Comparison of ENCODE assay signal across 12 mouse cellular contexts in genomic region chr11:34315383-34315782, GRCm38 (mm10). TPM values are rescaled to one million over a fixed set of nuclear protein-coding genes. Genes with fewer than 3 reads are reported as not detected.
DNase-seq lines count a peak whose midpoint lies in the region; ATAC-seq lines count a peak whose summit lies in the region.
"Had no signal": no experiment of that assay in that cellular context is flagged by ENCODE, and none has a peak within 500 bp of the region (broad histone marks: within the 10 kb centered on the region; RNA-seq: fewer than 3 reads in every experiment).

No protein-coding gene starts in this region.

- no peaks in the 10 kb centered on the region for H3K27me3 ChIP-seq in forebrain, embryonic 14.5 days (replicated peaks; ENCODE audit: control insufficient read depth, insufficient read depth, low read length)
- peaks cover 78% of the 10 kb centered on the region for H3K27me3 ChIP-seq in midbrain, embryonic 10.5 days (ENCODE audit: low read depth, poor library complexity, severe bottlenecking)
- H3K27me3 ChIP-seq in liver, embryonic 12.5 days (replicated peaks) = no peaks in the 10 kb centered on the region

- ATAC-seq in forebrain, embryonic 14.5 days = no peak
- ATAC-seq in liver, embryonic 12.5 days = no peak
- ATAC-seq: Patski had no signal

- no peak overlapping the region; the same call in 1 of the 2 replicates for H3K9ac ChIP-seq in forebrain, embryonic 14.5 days (ENCODE audit: low read length)
- H3K9ac ChIP-seq in liver, embryonic 12.5 days = no peak overlapping the region

- WGBS in forebrain, embryonic 14.5 days = 5% methylated on average over 5 of the region's 5 CpGs
- WGBS in midbrain, embryonic 10.5 days = 12% methylated on average over 5 of the region's 5 CpGs
- 48% methylated on average over 5 of the region's 5 CpGs for WGBS in liver, embryonic 12.5 days (ENCODE audit: insufficient replicate concordance)

- H3K9me3 ChIP-seq in forebrain, embryonic 14.5 days (replicated peaks; ENCODE audit: control insufficient read depth, low read length) = no peaks in the 10 kb centered on the region
- no peaks in the 10 kb centered on the region for H3K9me3 ChIP-seq in midbrain, embryonic 10.5 days (replicated peaks)
- no peaks in the 10 kb centered on the region for H3K9me3 ChIP-seq in liver, embryonic 12.5 days (replicated peaks)

- H3K27ac ChIP-seq in forebrain, embryonic 14.5 days (ENCODE audit: low read depth, low read length) = no peak overlapping the region
- no peak overlapping the region for H3K27ac ChIP-seq in midbrain, embryonic 10.5 days (replicated peaks)
- H3K27ac ChIP-seq in liver, embryonic 12.5 days = no peak overlapping the region

- peak overlapping the region; percentile 63 for H3K4me2 ChIP-seq in forebrain, embryonic 14.5 days (ENCODE audit: low read length)
- H3K4me2 ChIP-seq in liver, embryonic 12.5 days = no peak overlapping the region

- DNase-seq in embryo, embryonic 10.5 days (ENCODE audit: low spot score) = peak; percentile 49
- DNase-seq in embryo, embryonic 10 days (ENCODE audit: low spot score) = no peak
- peak; percentile 80 for DNase-seq in ES-CJ7 (ENCODE audit: low read depth, low spot score)
- DNase-seq in forebrain, embryonic 14.5 days (ENCODE audit: low spot score) = no peak
- DNase-seq in midbrain, embryonic 10.5 days (ENCODE audit: low spot score) = peak; percentile 19
- DNase-seq in cerebellum, adult 18-20 months = no peak
- no peak for DNase-seq in cerebellum, adult 11 months
- DNase-seq: kidney, postnatal 36 days; left cerebral cortex, postnatal 4 days; lung, postnatal 14 days had no signal

- 0 out of 2 replicates have a peak, but pooled peaks cover 3% of the 10 kb centered on the region for H3K4me1 ChIP-seq in forebrain, embryonic 14.5 days (ENCODE audit: control insufficient read depth, insufficient read depth, low read length)
- peaks cover 19% of the 10 kb centered on the region for H3K4me1 ChIP-seq in midbrain, embryonic 10.5 days
- peaks cover 12% of the 10 kb centered on the region for H3K4me1 ChIP-seq in liver, embryonic 12.5 days

- H3K4me3 ChIP-seq in forebrain, embryonic 14.5 days (ENCODE audit: low read depth, low read length) = peak overlapping the region; percentile 35
- H3K4me3 ChIP-seq in midbrain, embryonic 10.5 days = peak overlapping the region; percentile 50
- H3K4me3 ChIP-seq in liver, embryonic 12.5 days = no peak overlapping the region

- H3K36me3 ChIP-seq in forebrain, embryonic 14.5 days (ENCODE audit: control insufficient read depth, insufficient read depth, low read length) = no peaks in the 10 kb centered on the region
- no peaks in the 10 kb centered on the region for H3K36me3 ChIP-seq in midbrain, embryonic 10.5 days
- no peaks in the 10 kb centered on the region for H3K36me3 ChIP-seq in liver, embryonic 12.5 days

RNA-seq across cellular contexts. Expression of gene Fam196b, which starts 0.8 kb away (rescaled TPM):
- 1.4 and 1.6 TPM in 2 replicates for polyA plus RNA-seq in forebrain, embryonic 14.5 days (2014; fragmentation: Nextera tagmentation; extraction: Ambion mirVana)
- 0.33 and 0.52 TPM in 2 replicates for polyA plus RNA-seq in midbrain, embryonic 10.5 days (2016; fragmentation: Nextera tagmentation; extraction: Ambion mirVana)
- polyA plus RNA-seq in liver, embryonic 12.5 days (2016; fragmentation: Nextera tagmentation; extraction: Ambion mirVana) = 0.07 and 0.10 TPM in 2 replicates
- polyA plus RNA-seq: Patski had no signal

Comparison
In these comparisons a context has a peak if more than half of its experiments do, and no peak if none do; other contexts are left out.
1. DNase-seq: peak in embryo, embryonic 10.5 days (single experiment), ES-CJ7 (single experiment) and midbrain, embryonic 10.5 days (single experiment); none in embryo, embryonic 10 days (single experiment), forebrain, embryonic 14.5 days (single experiment), cerebellum, adult 18-20 months (0 of 2) and cerebellum, adult 11 months (single experiment).